Mouse (Mus musculus): Measurements from ENCODE around the gene Olfr251. TPM values are rescaled to one million over a fixed set of nuclear protein-coding genes. Genes with fewer than 3 reads are reported as not detected.
"Not testable (repeated sequence)": the region's sequence is repeated elsewhere in the genome, so short reads cannot be mapped to it uniquely, and the experiment has no call there.

The Olfr251 gene
- total RNA-seq (2015) (not detected in 2 replicates), total RNA-seq (2017) (not detected in 2 replicates)

DNA sequence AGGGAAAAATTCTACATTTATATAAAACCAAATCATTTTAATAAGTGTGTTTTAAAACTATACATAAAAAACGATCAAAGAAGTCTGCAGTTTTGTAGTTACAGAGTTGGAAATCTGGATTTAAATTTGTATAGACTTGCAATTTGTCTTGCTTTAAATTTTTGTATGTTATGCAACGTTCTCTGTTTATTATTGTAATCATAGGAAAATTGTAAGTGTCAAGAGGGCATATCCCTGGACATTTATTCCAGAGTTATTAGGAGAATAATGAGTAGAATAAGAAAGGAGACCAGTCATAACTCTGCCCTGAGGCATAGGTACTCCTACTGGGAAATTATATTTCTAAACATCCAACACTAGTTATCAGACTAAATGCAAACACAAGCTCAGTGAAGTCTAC is at the start of gene Olfr251:
TSS of gene Olfr251 (plus strand) at position 301 of the 400 bp plus-strand sequence.
- ATAC-seq (replicated peaks; ENCODE audit: poor library complexity) = no peak

DNA sequence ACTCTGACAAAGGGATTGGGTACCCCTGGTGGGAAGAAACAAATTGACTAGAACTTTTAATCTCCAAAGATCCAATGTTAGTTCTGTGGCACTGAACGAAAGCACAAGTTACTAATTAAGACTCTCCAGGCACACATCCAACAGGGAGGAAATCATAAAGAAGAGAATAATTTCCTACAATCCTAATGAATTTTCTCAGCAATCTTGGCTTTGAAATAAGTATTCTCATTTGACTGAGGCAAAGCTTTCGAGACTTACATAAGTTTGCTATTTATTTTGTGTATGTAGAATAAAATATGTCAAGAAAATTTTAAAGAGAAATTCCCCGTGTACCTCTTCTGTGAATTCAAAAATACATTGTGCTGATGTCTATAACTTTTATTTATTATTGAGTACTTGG is 48.1 kb upstream of the Olfr251 start, which contains the start of gene Olfr25:
TSS of gene Olfr25 (plus strand) at position 301 of the 400 bp plus-strand sequence.
- ATAC-seq (replicated peaks; ENCODE audit: poor library complexity) = no peak

DNA sequence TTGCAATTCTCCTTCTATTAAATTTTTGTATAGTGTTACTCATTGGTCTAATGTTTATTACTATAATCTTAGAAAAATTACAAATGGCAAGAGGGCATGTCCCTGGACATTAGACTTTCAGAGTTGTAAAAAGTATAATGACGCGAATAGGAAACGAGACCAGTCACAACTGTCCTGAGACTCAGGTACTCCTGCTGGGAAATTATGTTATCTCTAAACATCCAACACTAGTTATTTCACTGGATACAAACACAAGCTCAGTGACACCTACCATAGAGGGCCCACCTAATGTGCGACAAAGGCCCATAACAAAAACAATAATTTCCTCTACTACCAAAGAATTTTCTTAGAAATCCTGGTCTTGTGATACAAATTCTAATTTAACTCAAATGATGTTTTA is 28.8 kb upstream of the Olfr251 start, which contains the start of gene Olfr898:
TSS of gene Olfr898 (plus strand) at position 301 of the 400 bp plus-strand sequence.
- no peak for ATAC-seq (replicated peaks; ENCODE audit: poor library complexity)

DNA sequence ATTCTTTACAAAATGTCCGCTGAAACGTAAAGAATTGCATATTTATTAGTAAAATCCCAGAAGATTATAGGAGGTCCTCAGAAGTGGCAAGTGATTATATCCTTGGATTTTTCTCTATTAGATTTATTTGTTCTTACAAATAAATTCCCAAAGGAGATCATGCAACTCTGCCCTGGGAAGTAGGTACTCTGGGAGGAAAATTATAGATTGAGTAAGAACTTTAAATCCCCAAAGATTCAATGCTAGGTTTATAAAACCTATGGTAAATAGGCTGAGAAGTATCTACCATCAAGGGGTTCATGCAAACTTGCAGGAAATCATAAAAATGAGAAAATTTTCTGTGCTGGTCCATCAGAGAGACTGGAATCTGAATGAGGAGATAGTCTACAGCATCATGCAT is 10.3 kb upstream of the Olfr251 start, which contains the start of gene Olfr250:
TSS of gene Olfr250 (plus strand) at position 301 of the 400 bp plus-strand sequence.
- ATAC-seq (replicated peaks; ENCODE audit: poor library complexity) = no peak

DNA sequence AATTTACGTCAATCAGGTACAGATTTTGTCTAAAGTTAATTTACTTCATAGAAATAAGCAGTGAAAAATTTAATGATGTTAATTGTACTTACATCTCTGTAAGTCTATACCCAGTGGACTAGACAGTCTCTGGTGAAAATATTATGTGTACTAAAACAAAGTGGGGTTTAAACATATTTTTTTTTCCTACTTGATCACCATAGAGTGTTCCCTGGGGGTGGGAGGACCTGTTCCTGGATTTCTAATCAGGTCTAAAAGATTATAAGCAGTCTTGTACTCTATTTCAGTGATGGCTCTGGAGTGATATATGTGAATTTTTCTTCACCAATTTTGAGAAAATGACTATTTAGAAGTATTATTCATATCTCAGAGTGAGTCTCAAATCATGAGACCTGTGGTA is 24.5 kb downstream of the Olfr251 start, which contains the start of gene Olfr147:
TSS of gene Olfr147 (plus strand) at position 301 of the 400 bp plus-strand sequence.
- ATAC-seq (replicated peaks; ENCODE audit: poor library complexity) = no peak

DNA sequence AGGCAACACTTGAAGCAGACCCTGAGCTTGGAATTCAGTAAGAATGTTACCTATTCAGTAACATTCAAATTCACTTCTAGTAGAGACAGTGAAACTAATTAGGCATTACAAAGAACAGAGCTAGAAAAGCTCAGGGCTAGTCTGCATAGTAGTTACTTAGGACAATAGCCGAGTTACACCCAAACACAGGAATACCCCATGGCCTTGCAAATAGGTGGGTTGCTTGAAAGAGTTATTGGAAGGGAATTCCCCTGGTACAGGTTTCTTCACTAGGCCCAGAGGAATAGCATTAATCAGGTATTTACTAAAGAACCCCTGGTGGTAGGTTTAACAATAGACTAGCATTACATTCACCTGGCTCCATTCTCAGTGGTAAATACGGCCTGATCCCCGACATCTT is 30.6 kb downstream of the Olfr251 start:
- ATAC-seq (replicated peaks; ENCODE audit: poor library complexity) = not testable (repeated sequence)

DNA sequence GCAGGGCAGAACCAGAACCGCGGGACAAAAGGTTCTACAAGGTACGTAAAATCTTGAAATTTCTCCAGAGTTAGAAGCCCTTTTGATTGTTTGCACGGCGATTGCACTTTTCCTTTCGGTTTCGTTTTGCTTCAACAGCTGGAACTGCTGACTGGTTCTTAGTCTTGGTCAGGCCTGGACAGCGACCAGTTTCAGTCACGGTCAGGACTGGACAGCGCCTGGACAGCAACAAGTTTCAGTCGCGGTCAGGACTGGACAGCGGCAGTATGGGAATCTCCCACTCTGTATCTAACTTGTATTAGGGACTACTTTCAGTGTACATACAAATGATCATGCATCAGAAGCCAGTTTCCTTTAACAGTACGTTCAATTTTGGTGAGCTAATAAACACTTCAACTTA is 36.6 kb downstream of the Olfr251 start:
- not testable (repeated sequence) for ATAC-seq (replicated peaks; ENCODE audit: poor library complexity)

DNA sequence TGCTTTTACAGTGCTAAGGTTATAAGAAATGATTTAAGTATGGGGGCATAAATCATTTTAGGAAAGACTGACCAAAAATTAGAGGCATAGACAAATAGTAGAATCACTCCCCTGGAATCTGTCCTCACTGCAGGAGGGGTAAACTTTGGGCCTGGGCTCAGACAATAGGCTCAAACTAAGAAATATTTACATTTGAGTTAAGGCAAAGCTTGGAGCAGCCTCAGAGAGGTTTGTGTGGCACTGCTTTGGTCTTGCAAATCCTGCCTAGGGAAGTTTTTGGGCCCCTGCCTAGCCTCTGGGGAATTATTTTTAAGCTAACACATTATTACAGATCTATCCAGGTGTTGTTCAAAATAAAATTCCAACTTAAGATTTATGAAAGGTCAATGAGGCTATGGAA is 46.9 kb downstream of the Olfr251 start:
- no peak for ATAC-seq (replicated peaks; ENCODE audit: poor library complexity)

DNA sequence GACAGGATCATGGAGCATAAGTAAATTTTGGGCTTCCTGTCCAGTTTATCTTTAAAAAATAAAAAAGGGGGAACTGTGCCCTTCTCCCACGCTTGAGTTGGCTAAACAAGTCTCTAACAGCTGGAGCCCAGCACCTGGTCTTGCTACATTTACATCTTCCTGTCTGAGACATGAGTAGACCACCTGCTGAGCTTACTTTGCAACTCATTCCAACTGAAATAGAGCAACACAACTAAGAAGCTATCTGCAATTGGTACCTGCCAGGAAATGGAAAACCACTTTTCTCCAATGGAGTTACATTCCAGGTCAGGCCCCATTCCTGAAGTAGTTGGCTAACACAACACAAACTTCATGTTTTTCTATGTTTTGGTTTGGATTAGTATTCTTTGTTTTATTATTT is 50.1 kb downstream of the Olfr251 start:
- ATAC-seq (replicated peaks; ENCODE audit: poor library complexity) = no peak

DNA sequence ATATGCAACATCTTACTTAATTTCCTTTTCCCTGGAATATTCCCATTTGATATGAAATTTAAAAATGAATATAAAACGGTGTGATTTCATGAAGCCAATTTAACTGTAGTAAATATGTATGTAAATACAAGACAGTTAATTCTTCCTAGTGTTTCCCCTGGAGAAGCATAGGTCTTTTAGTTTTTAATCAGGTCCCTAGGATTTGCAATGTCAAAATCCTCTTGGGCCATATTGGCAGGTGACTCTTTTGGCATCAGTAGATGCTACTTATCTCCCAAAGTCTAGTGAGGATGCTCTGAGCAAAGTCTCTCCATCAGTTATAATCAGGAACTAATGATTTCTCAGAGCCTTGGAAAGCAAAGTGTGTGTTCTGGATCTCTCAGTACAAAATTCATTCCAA is 52.3 kb downstream of the Olfr251 start, which contains the start of gene Olfr901:
TSS of gene Olfr901 (plus strand) at position 301 of the 400 bp plus-strand sequence.
- no peak for ATAC-seq (replicated peaks; ENCODE audit: poor library complexity)

Other genes starting within 250 kb of the Olfr251 start
- gene Olfr890, start 234.6 kb upstream of the Olfr251 start, total RNA-seq (2015) = not detected in 2 replicates
- not detected in 2 replicates for gene Olfr890, start 234.6 kb upstream of the Olfr251 start, total RNA-seq (2017)
- not detected in 2 replicates for gene Olfr891, start 196.3 kb upstream of the Olfr251 start, total RNA-seq (2015)
- not detected in 2 replicates for gene Olfr891, start 196.3 kb upstream of the Olfr251 start, total RNA-seq (2017)
- gene Olfr893, start 168.7 kb upstream of the Olfr251 start, total RNA-seq (2015) = not detected in 2 replicates
- not detected in 2 replicates for gene Olfr893, start 168.7 kb upstream of the Olfr251 start, total RNA-seq (2017)
- gene Olfr894, start 159.0 kb upstream of the Olfr251 start, total RNA-seq (2015) = not detected in 2 replicates
- gene Olfr894, start 159.0 kb upstream of the Olfr251 start, total RNA-seq (2017) = not detected in 2 replicates
- gene Olfr143, start 124.3 kb upstream of the Olfr251 start, total RNA-seq (2015) = not detected in 2 replicates
- not detected in 2 replicates for gene Olfr143, start 124.3 kb upstream of the Olfr251 start, total RNA-seq (2017)
- not detected in 2 replicates for gene Olfr895, start 109.2 kb upstream of the Olfr251 start, total RNA-seq (2015)
- gene Olfr895, start 109.2 kb upstream of the Olfr251 start, total RNA-seq (2017) = not detected in 2 replicates
- gene Olfr896-ps1, start 86.0 kb upstream of the Olfr251 start, total RNA-seq (2015) = not detected in 2 replicates
- not detected in 2 replicates for gene Olfr896-ps1, start 86.0 kb upstream of the Olfr251 start, total RNA-seq (2017)
- gene Olfr25, start 48.0 kb upstream of the Olfr251 start, total RNA-seq (2015) = not detected in 2 replicates
- gene Olfr25, start 48.0 kb upstream of the Olfr251 start, total RNA-seq (2017) = not detected in 2 replicates
- not detected in 2 replicates for gene Olfr898, start 28.7 kb upstream of the Olfr251 start, total RNA-seq (2015)
- not detected in 2 replicates for gene Olfr898, start 28.7 kb upstream of the Olfr251 start, total RNA-seq (2017)
- gene Olfr250, start 10.2 kb upstream of the Olfr251 start, total RNA-seq (2015) = not detected in 2 replicates
- not detected in 2 replicates for gene Olfr250, start 10.2 kb upstream of the Olfr251 start, total RNA-seq (2017)
- gene Olfr147, start 24.6 kb downstream of the Olfr251 start, total RNA-seq (2015) = not detected in 2 replicates
- gene Olfr147, start 24.6 kb downstream of the Olfr251 start, total RNA-seq (2017) = not detected in 2 replicates
- gene Olfr901, start 52.4 kb downstream of the Olfr251 start, total RNA-seq (2015) = not detected in 2 replicates
- gene Olfr901, start 52.4 kb downstream of the Olfr251 start, total RNA-seq (2017) = not detected in 2 replicates
- gene Olfr902, start 70.6 kb downstream of the Olfr251 start, total RNA-seq (2015) = not detected in 2 replicates
- gene Olfr902, start 70.6 kb downstream of the Olfr251 start, total RNA-seq (2017) = not detected in 2 replicates
- gene Olfr904, start 86.1 kb downstream of the Olfr251 start, total RNA-seq (2015) = not detected in 2 replicates
- gene Olfr904, start 86.1 kb downstream of the Olfr251 start, total RNA-seq (2017) = not detected in 2 replicates
- not detected in 2 replicates for gene Olfr905, start 94.0 kb downstream of the Olfr251 start, total RNA-seq (2015)
- gene Olfr905, start 94.0 kb downstream of the Olfr251 start, total RNA-seq (2017) = not detected in 2 replicates
- not detected in 2 replicates for gene Olfr906, start 110.0 kb downstream of the Olfr251 start, total RNA-seq (2015)
- gene Olfr906, start 110.0 kb downstream of the Olfr251 start, total RNA-seq (2017) = not detected in 2 replicates
- not detected in 2 replicates for gene Olfr907, start 118.7 kb downstream of the Olfr251 start, total RNA-seq (2015)
- not detected in 2 replicates for gene Olfr907, start 118.7 kb downstream of the Olfr251 start, total RNA-seq (2017)
- gene Olfr911-ps1, start 144.5 kb downstream of the Olfr251 start, total RNA-seq (2015) = not detected in 2 replicates
- not detected in 2 replicates for gene Olfr911-ps1, start 144.5 kb downstream of the Olfr251 start, total RNA-seq (2017)
- not detected in 2 replicates for gene Olfr910, start 160.8 kb downstream of the Olfr251 start, total RNA-seq (2015)
- not detected in 2 replicates for gene Olfr910, start 160.8 kb downstream of the Olfr251 start, total RNA-seq (2017)
- not detected in 2 replicates for gene Olfr912, start 203.1 kb downstream of the Olfr251 start, total RNA-seq (2015)
- not detected in 2 replicates for gene Olfr912, start 203.1 kb downstream of the Olfr251 start, total RNA-seq (2017)
- gene Olfr913, start 215.7 kb downstream of the Olfr251 start, total RNA-seq (2015) = not detected in 2 replicates
- gene Olfr913, start 215.7 kb downstream of the Olfr251 start, total RNA-seq (2017) = not detected in 2 replicates
- gene Olfr914, start 228.0 kb downstream of the Olfr251 start, total RNA-seq (2015) = not detected in 2 replicates
- gene Olfr914, start 228.0 kb downstream of the Olfr251 start, total RNA-seq (2017) = not detected in 2 replicates